Mouse (Mus musculus) kidney, adult 18-20 months (tissue): Measurements from ENCODE around the gene Slc40a1.
A peak's percentile ranks its signal among the peaks of the same experiment; 100 is the strongest.

ENCODE experiments used
- DNase-seq: peaks from one replicate; pipeline ENCODE4 v3.0.0; 2021

Gene Slc40a1

DNA sequence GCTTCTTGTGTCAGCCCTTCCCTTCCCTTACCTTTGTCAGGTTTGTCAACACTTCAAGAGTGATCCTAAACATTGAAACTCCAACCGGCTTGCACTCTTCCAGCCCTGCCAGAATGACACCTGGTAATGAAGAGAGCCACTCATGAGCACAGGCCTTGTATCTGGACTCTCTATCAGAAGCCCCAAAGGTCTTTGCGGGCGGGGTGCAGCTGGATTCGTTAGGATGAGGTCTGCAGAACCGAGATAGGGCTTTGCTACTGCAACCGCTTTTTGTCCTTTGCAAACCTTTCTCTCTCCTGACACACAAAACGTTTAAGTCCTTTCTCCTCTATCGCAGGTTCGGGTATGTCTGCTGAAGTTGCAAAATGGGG is at the start of gene Slc40a1:
Gene Slc40a1, minus strand, starts transcription at position 131 of the 371 bp plus-strand sequence.
- DNase-seq, result no peak

- no peak for DNase-seq
Observed at GRCm38 (mm10) chr1:45971314-45971713, 45.0 kb upstream of the Slc40a1 start.

GRCm38 (mm10) chr1:45948988-45949387 is 22.7 kb upstream of the Slc40a1 start:
- no peak for DNase-seq

DNA sequence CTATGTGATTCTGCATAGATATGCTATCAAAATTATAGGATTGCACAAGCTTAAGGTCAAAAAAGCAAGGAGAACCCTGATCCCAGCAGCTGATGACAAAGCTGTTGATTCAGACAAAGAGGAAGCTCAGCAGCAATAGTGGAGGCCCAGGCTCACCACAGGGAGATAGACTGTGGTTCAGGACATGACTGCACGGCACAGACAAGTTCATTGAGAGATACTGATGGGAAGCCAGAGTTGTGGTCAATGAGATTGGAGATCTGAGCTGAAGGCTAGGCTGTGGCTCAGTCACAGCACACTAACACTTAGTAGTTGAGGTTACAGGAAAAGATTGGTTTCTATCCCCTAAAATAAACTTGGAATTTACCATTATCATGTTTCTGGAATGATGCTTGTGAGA is 21.5 kb upstream of the Slc40a1 start:
- no peak for DNase-seq

- DNase-seq, result no peak
Observed at GRCm38 (mm10) chr1:45931127-45931526, 4.8 kb upstream of the Slc40a1 start.

- no peak for DNase-seq
Observed at GRCm38 (mm10) chr1:45926911-45927310, 588 bp upstream of the Slc40a1 start.

DNA sequence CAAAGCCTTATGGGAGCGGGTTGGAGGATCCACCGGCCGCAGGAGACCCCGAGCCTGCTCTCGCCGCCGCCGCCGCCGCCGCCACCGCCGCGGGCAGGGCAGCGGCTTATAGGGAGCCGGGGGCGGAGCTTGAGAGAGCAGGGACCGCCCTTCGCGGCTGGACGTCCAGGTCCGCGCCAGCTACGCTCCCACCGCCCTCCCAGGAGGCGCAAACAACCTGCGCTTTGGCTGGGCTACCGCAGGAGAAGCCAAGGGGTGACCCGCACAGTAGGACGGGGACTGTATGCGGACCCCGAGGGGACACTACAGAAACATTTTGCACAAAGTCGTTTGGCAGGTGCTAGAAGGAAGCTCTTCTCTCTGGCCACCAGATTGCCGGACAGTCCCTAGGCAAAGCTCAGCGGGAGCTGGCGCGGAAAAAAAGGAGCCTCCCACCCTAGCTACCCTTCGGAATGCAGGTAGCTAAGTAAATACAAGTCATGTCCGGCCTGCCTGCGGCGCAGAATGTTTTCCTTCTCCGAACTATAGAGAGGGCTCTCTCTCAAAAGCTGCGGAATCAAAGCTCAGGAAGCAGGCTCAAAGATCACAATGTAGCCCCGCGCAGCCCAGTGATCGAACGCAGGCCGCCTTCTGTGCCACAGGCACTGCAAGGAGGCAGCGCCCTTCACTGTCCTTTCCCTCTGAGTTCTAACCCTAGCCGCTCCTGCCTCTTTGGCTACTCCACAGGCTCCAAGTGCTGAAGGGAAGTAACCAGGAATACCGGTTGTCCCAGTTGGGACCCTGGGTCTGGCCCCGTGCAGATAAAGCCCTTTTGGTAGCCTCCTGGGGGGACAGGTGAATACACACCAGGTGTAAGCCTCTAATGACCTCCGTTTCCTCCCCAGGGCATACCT is 577 bp downstream of the Slc40a1 start:
- peak; percentile 88 for DNase-seq

DNA sequence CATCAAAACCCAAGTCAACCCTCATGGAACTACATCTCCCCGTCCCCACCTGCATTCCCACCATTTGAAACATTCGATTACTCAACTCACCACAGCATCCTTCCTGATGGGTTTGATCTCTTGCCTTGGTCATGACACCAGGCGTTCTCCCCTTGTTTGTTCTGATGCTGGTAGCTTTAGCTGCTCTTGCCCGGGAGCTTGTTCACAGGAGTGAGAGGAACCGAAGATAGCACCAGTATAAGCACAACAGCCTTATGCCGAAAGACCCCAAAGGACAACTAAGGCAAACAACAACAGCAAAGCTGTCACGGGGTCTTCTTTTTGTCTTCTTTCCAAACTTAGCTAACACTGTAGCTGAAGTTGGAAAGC is 1.2 kb downstream of the Slc40a1 start:
- DNase-seq, result no peak

DNA sequence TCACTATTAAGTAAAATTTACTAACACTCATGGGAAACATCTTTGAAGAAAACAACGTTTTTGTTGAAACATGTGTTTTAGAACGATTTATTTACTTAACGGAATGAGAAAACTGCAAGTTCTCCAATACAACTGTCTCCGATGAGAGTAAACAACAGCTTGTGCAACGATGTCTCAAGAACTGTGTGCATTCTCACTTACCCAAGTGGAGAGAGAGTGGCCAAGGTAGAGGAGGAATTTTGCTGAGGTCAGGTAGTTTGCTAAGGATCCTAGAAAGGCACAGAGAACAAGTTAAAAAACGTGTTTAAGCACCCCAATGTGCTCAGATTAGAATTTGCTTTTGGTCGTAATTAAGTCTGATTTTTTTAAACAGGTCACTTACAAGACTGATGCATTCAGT is 1.8 kb downstream of the Slc40a1 start:
- no peak for DNase-seq

GRCm38 (mm10) chr1:45923306-45923705 is 3.0 kb downstream of the Slc40a1 start:
- DNase-seq, result peak; percentile 18

GRCm38 (mm10) chr1:45920703-45921102 is 5.6 kb downstream of the Slc40a1 start:
- peak; percentile 38 for DNase-seq

DNA sequence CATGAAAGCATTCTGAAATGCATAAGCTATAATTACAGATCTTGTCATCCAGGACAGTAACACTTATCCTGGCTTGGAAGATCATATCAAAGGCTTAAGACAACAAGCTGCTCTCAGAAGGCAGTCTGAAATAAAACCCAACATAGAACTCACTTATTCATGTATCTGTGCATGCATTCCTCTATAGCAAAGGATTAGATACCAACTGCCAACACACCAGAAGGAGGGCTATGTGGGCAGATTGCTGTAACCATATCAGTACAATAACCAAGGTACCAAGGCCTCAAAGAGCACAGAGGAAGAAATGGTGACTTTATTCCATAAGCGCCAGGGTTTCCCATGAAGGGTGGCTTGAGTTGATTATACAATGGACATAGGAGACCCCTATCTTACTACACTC is 6.6 kb downstream of the Slc40a1 start:
- no peak for DNase-seq

DNA sequence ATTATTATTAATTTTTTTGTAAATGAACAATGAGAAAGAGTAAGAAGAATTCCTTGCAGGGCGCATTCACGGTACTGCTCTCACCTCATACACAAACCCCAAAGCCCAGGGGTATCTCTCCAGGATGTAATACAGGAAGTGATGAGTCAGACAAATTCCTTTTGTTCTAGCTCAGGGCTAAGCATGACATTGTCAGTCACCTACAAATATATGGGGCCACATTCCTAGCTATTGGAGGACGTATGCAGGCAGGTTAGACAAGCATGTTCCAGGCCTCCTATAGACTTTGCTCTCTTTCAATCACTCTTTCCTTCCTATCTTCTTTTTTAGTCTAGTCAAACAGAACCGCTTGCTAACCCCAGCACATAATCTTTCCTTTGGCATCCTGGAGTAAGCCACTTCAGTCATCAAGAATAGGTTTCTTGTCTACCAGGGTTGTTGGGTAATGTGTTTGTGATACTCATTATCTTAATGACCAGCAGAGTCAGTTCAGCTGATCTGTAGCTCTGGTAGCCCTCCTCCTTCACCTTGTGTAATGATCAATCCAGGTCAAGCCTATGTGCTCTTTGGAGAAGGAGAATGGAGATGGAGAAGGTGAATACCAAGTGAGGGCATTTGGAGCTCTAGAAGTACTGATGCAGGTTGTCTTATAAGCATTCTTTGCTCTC is 9.1 kb downstream of the Slc40a1 start:
- no peak for DNase-seq

DNA sequence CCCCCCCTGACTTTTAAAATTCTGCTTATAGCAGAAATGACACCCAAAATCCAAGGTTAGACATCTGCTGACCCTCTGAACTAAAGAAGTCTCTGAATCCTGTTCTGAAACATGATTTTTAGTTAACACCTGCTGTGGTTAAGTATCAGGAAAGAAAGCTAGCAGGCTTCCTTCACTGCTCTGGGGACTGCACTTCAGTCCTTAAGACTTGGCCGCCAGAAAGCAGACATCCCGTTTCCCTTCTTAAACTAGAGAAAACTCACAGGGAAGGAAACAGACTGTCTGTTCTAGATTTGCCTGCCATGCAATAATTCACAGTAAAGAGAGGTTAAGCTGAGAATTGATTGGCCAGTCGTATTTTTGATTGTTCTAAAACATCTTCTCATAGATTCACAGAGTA is 10.1 kb downstream of the Slc40a1 start:
- DNase-seq, result no peak

DNA sequence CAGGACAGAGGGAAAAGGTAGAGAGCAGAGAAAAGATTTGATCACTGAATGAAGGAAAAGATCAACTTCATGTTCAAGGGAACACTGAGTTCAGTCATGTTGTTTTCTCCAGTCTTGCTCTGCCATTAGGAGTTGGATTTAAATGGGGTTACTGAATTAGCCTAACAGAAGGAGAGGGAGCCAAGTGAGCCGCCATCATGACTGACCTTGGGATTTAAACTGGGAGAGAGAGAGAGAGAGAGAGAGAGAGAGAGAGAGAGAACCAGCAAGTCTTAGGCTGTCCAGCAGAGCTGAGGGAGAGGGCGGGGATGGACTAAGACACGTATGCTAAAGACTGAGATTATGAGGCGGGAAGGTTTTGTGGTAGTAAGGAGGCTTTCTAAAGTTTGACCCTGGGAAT is 12.1 kb downstream of the Slc40a1 start:
- no peak for DNase-seq

DNA sequence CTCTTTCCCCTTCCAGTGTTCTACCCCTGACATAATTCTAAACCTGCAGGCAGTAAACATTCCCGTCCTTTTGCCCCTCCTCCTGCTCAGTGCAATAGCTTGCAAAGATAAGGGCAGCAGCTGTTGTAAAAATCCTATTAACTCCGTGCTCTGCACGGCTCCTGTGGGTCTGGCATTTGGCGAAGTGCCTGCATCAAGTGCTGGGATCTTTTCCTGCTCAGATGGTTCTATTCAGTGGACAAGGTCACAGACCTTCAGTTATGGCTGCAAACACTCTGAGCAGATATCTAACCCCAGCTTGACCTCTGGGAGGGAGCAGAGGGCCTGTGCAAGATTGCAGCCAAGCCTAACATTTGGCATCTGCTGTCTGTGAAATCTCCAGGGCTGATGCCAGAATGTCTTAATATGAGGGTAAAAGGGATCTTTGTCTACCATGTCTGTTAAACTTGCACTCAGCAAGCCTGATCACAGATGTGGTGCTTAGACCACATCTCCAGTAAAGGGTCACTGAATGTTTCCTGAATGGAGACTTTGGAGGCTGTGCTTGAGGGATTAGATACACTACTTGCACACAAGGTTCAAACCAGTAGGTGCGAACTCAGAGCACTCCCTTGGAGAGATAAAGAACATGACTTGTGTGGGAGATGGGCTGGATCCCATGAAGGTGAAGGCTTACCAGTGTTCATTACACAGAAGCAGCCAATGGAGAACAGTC is 21.1 kb downstream of the Slc40a1 start:
- DNase-seq, result peak; percentile 65

DNA sequence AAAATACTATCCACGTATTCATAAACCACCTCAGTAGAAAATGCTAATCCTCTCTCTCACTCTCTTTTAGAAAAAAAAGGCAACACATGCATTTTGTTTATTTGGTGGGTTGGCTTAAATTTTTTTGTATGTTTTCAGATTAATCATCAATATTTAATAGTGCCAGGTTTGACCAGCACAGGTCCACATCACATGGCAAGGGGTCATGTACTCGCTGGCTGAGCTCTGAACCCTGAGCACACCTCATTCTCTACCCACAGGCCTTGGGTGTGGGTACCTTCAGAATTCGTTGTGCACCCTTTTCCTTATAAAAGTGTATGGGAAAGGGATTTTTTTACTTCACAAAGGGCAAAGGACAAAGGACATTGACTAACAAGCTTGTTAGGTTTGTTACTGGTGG is 22.2 kb downstream of the Slc40a1 start:
- no peak for DNase-seq

GRCm38 (mm10) chr1:45898044-45898443 is 28.3 kb downstream of the Slc40a1 start:
- no peak for DNase-seq

DNA sequence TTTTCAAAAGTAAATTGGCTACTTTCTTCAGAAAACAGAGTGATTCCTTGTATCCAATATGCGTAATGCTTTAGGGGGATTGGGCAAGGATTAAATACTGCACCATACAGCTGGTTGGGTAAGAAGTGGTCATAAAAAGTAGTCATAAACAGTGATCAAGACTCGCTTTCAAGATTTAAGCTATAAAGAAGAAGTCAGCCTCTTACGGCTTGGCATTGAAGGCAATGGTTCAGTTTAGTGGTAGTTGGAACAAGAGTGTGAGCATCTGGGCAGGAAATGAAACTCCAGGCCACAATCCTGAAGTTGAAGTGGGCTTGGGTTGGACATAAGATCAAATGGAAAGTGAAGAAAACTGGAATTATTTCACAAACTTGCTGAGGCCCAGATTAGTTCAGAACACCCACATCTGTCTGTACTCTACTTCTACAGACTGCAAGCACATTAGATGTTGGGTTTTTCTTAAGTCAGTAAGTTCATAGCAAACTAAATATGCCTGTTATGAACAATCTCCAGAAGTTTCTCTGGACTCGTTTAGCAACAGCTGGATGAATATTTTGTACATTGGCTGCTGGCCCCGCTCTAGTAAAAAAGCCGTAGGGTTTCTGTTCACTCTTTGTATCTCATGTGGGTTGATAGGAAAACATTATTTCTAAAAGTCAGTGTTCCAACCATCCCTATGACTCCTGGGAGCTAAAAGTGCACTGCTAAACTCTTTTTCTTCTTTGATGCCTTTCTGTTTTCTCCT is 32.0 kb downstream of the Slc40a1 start:
- DNase-seq, result no peak

- no peak for DNase-seq
Observed at GRCm38 (mm10) chr1:45891986-45892385, 34.3 kb downstream of the Slc40a1 start.

DNA sequence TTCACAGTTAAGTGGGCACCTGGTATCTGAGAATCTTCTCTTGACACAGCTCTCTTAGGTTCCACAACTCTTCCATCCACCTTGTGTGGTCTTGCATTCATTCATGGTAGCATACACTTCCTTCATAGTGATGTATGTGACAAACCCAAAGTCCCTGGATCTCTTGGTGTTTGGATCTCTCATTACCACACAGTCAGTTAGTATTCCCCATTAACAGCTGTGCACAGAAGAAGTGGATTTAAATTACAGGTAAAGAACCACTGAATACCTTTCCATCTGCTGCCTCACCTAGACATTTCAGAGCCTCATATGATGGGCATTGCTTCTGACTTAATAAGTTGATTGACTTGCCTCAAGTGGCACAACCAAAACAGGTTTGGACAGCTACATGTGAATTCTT is 36.1 kb downstream of the Slc40a1 start, which contains the start of gene Gm5269:
Gene Gm5269, minus strand, starts transcription at position 101 of the 400 bp plus-strand sequence.
- no peak for DNase-seq

DNA sequence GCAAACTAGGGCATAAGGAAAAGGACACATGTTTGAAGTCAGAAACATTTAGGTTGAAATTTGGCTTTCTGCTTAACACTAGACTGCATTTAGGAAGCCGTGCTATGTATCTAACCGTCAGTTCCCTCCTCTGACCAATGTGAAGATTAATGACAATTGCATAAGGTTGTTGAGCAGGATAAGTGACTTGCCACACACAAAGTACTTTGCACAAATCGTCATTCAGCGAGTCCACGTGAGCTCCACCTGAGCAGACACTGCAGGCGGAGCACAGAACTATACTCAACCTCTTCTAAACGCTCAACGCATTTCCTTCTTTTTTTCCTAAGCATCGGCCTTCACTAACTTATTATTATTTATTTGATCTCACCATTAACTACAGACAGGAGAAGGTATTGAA is 39.5 kb downstream of the Slc40a1 start:
- DNase-seq, result no peak

GRCm38 (mm10) chr1:45883378-45883777 is 42.9 kb downstream of the Slc40a1 start:
- no peak for DNase-seq
